Mouse (Mus musculus): ENCODE results near the gene Arfgap3.

DNA sequence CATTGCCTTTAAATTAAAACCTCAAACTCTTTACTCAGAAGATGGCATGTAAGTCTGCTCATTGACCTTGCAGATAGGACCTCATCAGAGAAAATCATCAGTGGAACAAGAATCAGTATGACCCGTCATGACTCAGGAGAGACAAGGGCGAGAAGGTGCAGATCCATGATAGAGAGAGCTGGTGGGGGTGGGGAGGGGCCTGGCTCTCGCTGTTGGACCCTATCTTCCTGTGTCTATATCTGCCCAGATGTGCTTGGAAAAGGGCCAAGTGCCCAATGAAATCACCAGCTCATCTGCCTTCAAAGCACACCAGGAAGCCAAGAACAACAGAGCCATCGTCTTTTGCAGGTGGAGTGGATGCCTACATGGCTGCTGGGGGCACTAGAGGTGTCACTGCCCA is 27.1 kb upstream of the Arfgap3 start:
- TF ChIP-seq CTCF (IDR thresholded peaks at IDR 0.05; ENCODE audit: insufficient read depth, low read depth, low read length) (no peak), POLR2A (IDR thresholded peaks at IDR 0.05; ENCODE audit: insufficient read depth, low read depth, low read length) (no peak)
